Mouse (Mus musculus): ENCODE data around the gene Trim33. TPM values are rescaled to one million over a fixed set of nuclear protein-coding genes. Genes with fewer than 3 reads are reported as not detected.

The Trim33 gene
- polyA plus RNA-seq, 1 experiment from 2014 or later = 8.8 TPM

- Histone ChIP-seq H3K4me3 (ENCODE audit: low read depth, low read length) (no peak overlapping the region), H3K4me1 (ENCODE audit: insufficient read depth, low read depth, low read length) (0 out of 2 replicates have a peak, but pooled peaks cover 3% of the 10 kb centered on the region), H3K27ac (ENCODE audit: low read length) (no peak overlapping the region), H3K9ac (replicated peaks; ENCODE audit: low read depth) (no peak overlapping the region), H3K27me3 (replicated peaks; ENCODE audit: insufficient read depth, low read length) (no peaks in the 10 kb centered on the region), H3K4me2 (replicated peaks; ENCODE audit: low read depth, low read length) (peak overlapping the region; percentile 3; the same call in 1 of the 2 replicates), H3K9me3 (ENCODE audit: low read length) (no peaks in the 10 kb centered on the region), H3K36me3 (ENCODE audit: insufficient read depth, low read length) (no peaks in the 10 kb centered on the region)
- peak; percentile 95 for DNase-seq (ENCODE audit: low spot score)
- peak; percentile 43 for ATAC-seq
- peak; percentile 100 for TF ChIP-seq CTCF (IDR thresholded peaks at IDR 0.05)
- TF ChIP-seq EP300 (IDR thresholded peaks at IDR 0.05) = no peak
- WGBS = 17% methylated on average over 17 of the region's 17 CpGs
These were observed 103.9 kb downstream of the Trim33 start for GRCm38 (mm10) chr3:103382872-103383567.

GRCm38 (mm10) chr3:103384486-103384885 is 105.4 kb downstream of the Trim33 start:
- Histone ChIP-seq H3K27me3 (replicated peaks; ENCODE audit: insufficient read depth, low read length) (no peaks in the 10 kb centered on the region), H3K4me2 (replicated peaks; ENCODE audit: low read depth, low read length) (no peak overlapping the region), H3K27ac (ENCODE audit: low read length) (peak overlapping the region; percentile 76; the same call in 1 of the 2 replicates), H3K9me3 (ENCODE audit: low read length) (no peaks in the 10 kb centered on the region), H3K36me3 (ENCODE audit: insufficient read depth, low read length) (no peaks in the 10 kb centered on the region), H3K4me3 (ENCODE audit: low read depth, low read length) (no peak overlapping the region), H3K9ac (replicated peaks; ENCODE audit: low read depth) (no peak overlapping the region), H3K4me1 (ENCODE audit: insufficient read depth, low read depth, low read length) (0 out of 2 replicates have a peak, but pooled peaks cover 3% of the 10 kb centered on the region)
- 89% methylated on average over 7 of the region's 7 CpGs for WGBS
- ATAC-seq (no peak), DNase-seq (ENCODE audit: low spot score) (no peak)
- TF ChIP-seq CTCF (IDR thresholded peaks at IDR 0.05) (no peak), EP300 (IDR thresholded peaks at IDR 0.05) (no peak)

GRCm38 (mm10) chr3:103384949-103385348 is 105.9 kb downstream of the Trim33 start:
- H3K4me2 ChIP-seq (replicated peaks; ENCODE audit: low read depth, low read length) = no peak overlapping the region
- H3K9ac ChIP-seq (replicated peaks; ENCODE audit: low read depth) = no peak overlapping the region
- peak; percentile 18 for DNase-seq (ENCODE audit: low spot score)
- peak overlapping the region; percentile 76 for H3K27ac ChIP-seq (ENCODE audit: low read length)
- WGBS = 50% methylated on average over 5 of the region's 5 CpGs
- H3K27me3 ChIP-seq (replicated peaks; ENCODE audit: insufficient read depth, low read length) = no peaks in the 10 kb centered on the region
- ATAC-seq = no peak
- H3K36me3 ChIP-seq (ENCODE audit: insufficient read depth, low read length) = no peaks in the 10 kb centered on the region
- TF ChIP-seq EP300 (IDR thresholded peaks at IDR 0.05) (no peak), CTCF (IDR thresholded peaks at IDR 0.05) (no peak)
- H3K4me3 ChIP-seq (ENCODE audit: low read depth, low read length) = no peak overlapping the region
- 0 out of 2 replicates have a peak, but pooled peaks cover 3% of the 10 kb centered on the region for H3K4me1 ChIP-seq (ENCODE audit: insufficient read depth, low read depth, low read length)
- H3K9me3 ChIP-seq (ENCODE audit: low read length) = no peaks in the 10 kb centered on the region

- Histone ChIP-seq H3K9ac (replicated peaks; ENCODE audit: low read depth) (no peak overlapping the region), H3K4me3 (ENCODE audit: low read depth, low read length) (no peak overlapping the region), H3K36me3 (ENCODE audit: insufficient read depth, low read length) (no peaks in the 10 kb centered on the region), H3K4me2 (replicated peaks; ENCODE audit: low read depth, low read length) (no peak overlapping the region), H3K4me1 (ENCODE audit: insufficient read depth, low read depth, low read length) (0 out of 2 replicates have a peak, but pooled peaks cover 3% of the 10 kb centered on the region), H3K9me3 (ENCODE audit: low read length) (no peaks in the 10 kb centered on the region), H3K27me3 (replicated peaks; ENCODE audit: insufficient read depth, low read length) (no peaks in the 10 kb centered on the region), H3K27ac (ENCODE audit: low read length) (peak overlapping the region; percentile 76)
- ATAC-seq = peak; percentile 91
- peak; percentile 77 for DNase-seq (ENCODE audit: low spot score)
- WGBS = 64% methylated on average over 5 of the region's 5 CpGs
- TF ChIP-seq CTCF (IDR thresholded peaks at IDR 0.05) = no peak
- peak; percentile 96 for TF ChIP-seq EP300 (IDR thresholded peaks at IDR 0.05)
These were observed 106.5 kb downstream of the Trim33 start for GRCm38 (mm10) chr3:103385383-103386291.

- H3K36me3 ChIP-seq (ENCODE audit: insufficient read depth, low read length) = no peaks in the 10 kb centered on the region
- DNase-seq (ENCODE audit: low spot score) = peak; percentile 58
- H3K4me1 ChIP-seq (ENCODE audit: insufficient read depth, low read depth, low read length) = 0 out of 2 replicates have a peak, but pooled peaks cover 3% of the 10 kb centered on the region
- H3K9me3 ChIP-seq (ENCODE audit: low read length) = no peaks in the 10 kb centered on the region
- TF ChIP-seq CTCF (IDR thresholded peaks at IDR 0.05) (peak; percentile 52), EP300 (IDR thresholded peaks at IDR 0.05) (no peak)
- ATAC-seq = peak; percentile 60
- no peaks in the 10 kb centered on the region for H3K27me3 ChIP-seq (replicated peaks; ENCODE audit: insufficient read depth, low read length)
- no peak overlapping the region for H3K4me2 ChIP-seq (replicated peaks; ENCODE audit: low read depth, low read length)
- WGBS = 68% methylated on average over 16 of the region's 16 CpGs
- H3K9ac ChIP-seq (replicated peaks; ENCODE audit: low read depth) = no peak overlapping the region
- H3K27ac ChIP-seq (ENCODE audit: low read length) = peak overlapping the region; percentile 60
- no peak overlapping the region for H3K4me3 ChIP-seq (ENCODE audit: low read depth, low read length)
These were observed 107.4 kb downstream of the Trim33 start for GRCm38 (mm10) chr3:103386292-103387031.

Data from lung, postnatal 0 days (tissue).